Mouse (Mus musculus): ENCODE results near the gene Lrrfip1. TPM values are rescaled to one million over a fixed set of nuclear protein-coding genes. Genes with fewer than 3 reads are reported as not detected.

The Lrrfip1 gene
- polyA plus RNA-seq, 1 experiment from 2014 or later = 50.8 TPM

GRCm38 (mm10) chr1:91095258-91095657 lies 96.7 kb downstream of the Lrrfip1 start:
- Histone ChIP-seq H3K9ac (replicated peaks; ENCODE audit: low read length) (no peak overlapping the region), H3K4me1 (ENCODE audit: insufficient read depth, low read length) (peaks cover 28% of the 10 kb centered on the region), H3K36me3 (ENCODE audit: insufficient read depth, low read length) (no peaks in the 10 kb centered on the region), H3K27ac (ENCODE audit: low read length) (peak overlapping the region; percentile 44; the same call in 1 of the 2 replicates), H3K4me3 (ENCODE audit: low read length) (no peak overlapping the region), H3K9me3 (ENCODE audit: low read length) (no peaks in the 10 kb centered on the region), H3K27me3 (ENCODE audit: insufficient read depth, low read length) (no peaks in the 10 kb centered on the region), H3K4me2 (replicated peaks; ENCODE audit: low read depth, low read length) (no peak overlapping the region)
- ATAC-seq (ENCODE audit: low FRiP score, low TSS enrichment) = no peak
- WGBS = 69% methylated on average over 3 of the region's 3 CpGs

- H3K27ac ChIP-seq (ENCODE audit: low read length) = peak overlapping the region; percentile 44
- peaks cover 28% of the 10 kb centered on the region for H3K4me1 ChIP-seq (ENCODE audit: insufficient read depth, low read length)
- no peak for ATAC-seq (ENCODE audit: low FRiP score, low TSS enrichment)
- no peaks in the 10 kb centered on the region for H3K9me3 ChIP-seq (ENCODE audit: low read length)
- H3K4me2 ChIP-seq (replicated peaks; ENCODE audit: low read depth, low read length) = no peak overlapping the region
- WGBS = 22% methylated on average over 1 of the region's 1 CpGs
- H3K4me3 ChIP-seq (ENCODE audit: low read length) = no peak overlapping the region
- no peaks in the 10 kb centered on the region for H3K36me3 ChIP-seq (ENCODE audit: insufficient read depth, low read length)
- no peak overlapping the region for H3K9ac ChIP-seq (replicated peaks; ENCODE audit: low read length)
- H3K27me3 ChIP-seq (ENCODE audit: insufficient read depth, low read length) = no peaks in the 10 kb centered on the region
Measured at GRCm38 (mm10) chr1:91095853-91096252, 97.3 kb downstream of the Lrrfip1 start.

GRCm38 (mm10) chr1:91096490-91096889 lies 98.0 kb downstream of the Lrrfip1 start:
- no peak for ATAC-seq (ENCODE audit: low FRiP score, low TSS enrichment)
- Histone ChIP-seq H3K27me3 (ENCODE audit: insufficient read depth, low read length) (no peaks in the 10 kb centered on the region), H3K27ac (ENCODE audit: low read length) (peak overlapping the region; percentile 37), H3K36me3 (ENCODE audit: insufficient read depth, low read length) (no peaks in the 10 kb centered on the region), H3K4me2 (replicated peaks; ENCODE audit: low read depth, low read length) (no peak overlapping the region), H3K9ac (replicated peaks; ENCODE audit: low read length) (no peak overlapping the region), H3K4me1 (ENCODE audit: insufficient read depth, low read length) (peaks cover 26% of the 10 kb centered on the region), H3K4me3 (ENCODE audit: low read length) (no peak overlapping the region), H3K9me3 (ENCODE audit: low read length) (no peaks in the 10 kb centered on the region)
- 69% methylated on average over 5 of the region's 5 CpGs for WGBS

GRCm38 (mm10) chr1:91097283-91097834 lies 98.8 kb downstream of the Lrrfip1 start:
- no peaks in the 10 kb centered on the region for H3K36me3 ChIP-seq (ENCODE audit: insufficient read depth, low read length)
- H3K4me1 ChIP-seq (ENCODE audit: insufficient read depth, low read length) = peaks cover 25% of the 10 kb centered on the region
- no peak overlapping the region for H3K4me2 ChIP-seq (replicated peaks; ENCODE audit: low read depth, low read length)
- WGBS = 88% methylated on average over 11 of the region's 11 CpGs
- no peak for ATAC-seq (ENCODE audit: low FRiP score, low TSS enrichment)
- H3K27ac ChIP-seq (ENCODE audit: low read length) = no peak overlapping the region
- H3K4me3 ChIP-seq (ENCODE audit: low read length) = no peak overlapping the region
- H3K9me3 ChIP-seq (ENCODE audit: low read length) = no peaks in the 10 kb centered on the region
- no peak overlapping the region for H3K9ac ChIP-seq (replicated peaks; ENCODE audit: low read length)
- no peaks in the 10 kb centered on the region for H3K27me3 ChIP-seq (ENCODE audit: insufficient read depth, low read length)

- H3K27me3 ChIP-seq (ENCODE audit: insufficient read depth, low read length) = no peaks in the 10 kb centered on the region
- no peak overlapping the region for H3K4me3 ChIP-seq (ENCODE audit: low read length)
- no peak overlapping the region for H3K9ac ChIP-seq (replicated peaks; ENCODE audit: low read length)
- no peaks in the 10 kb centered on the region for H3K9me3 ChIP-seq (ENCODE audit: low read length)
- ATAC-seq (ENCODE audit: low FRiP score, low TSS enrichment) = peak; percentile 71
- H3K27ac ChIP-seq (ENCODE audit: low read length) = no peak overlapping the region
- 9% methylated on average over 6 of the region's 6 CpGs for WGBS
- H3K4me1 ChIP-seq (ENCODE audit: insufficient read depth, low read length) = peaks cover 25% of the 10 kb centered on the region
- H3K4me2 ChIP-seq (replicated peaks; ENCODE audit: low read depth, low read length) = no peak overlapping the region
- H3K36me3 ChIP-seq (ENCODE audit: insufficient read depth, low read length) = peaks cover 6% of the 10 kb centered on the region; the same call in 1 of the 2 replicates
Measured at GRCm38 (mm10) chr1:91098887-91099286, 100.3 kb downstream of the Lrrfip1 start.

- H3K4me3 ChIP-seq (ENCODE audit: low read length) = no peak overlapping the region
- no peak for ATAC-seq (ENCODE audit: low FRiP score, low TSS enrichment)
- 80% methylated on average over 11 of the region's 11 CpGs for whole genome bisulfite sequencing
Measured at GRCm38 (mm10) chr1:91101709-91102440, 103.3 kb downstream of the Lrrfip1 start.

GRCm38 (mm10) chr1:91103366-91103983 lies 104.9 kb downstream of the Lrrfip1 start:
- ATAC-seq (ENCODE audit: low FRiP score, low TSS enrichment) = no peak
- Histone ChIP-seq H3K36me3 (ENCODE audit: insufficient read depth, low read length) (peaks cover 24% of the 10 kb centered on the region), H3K9ac (replicated peaks; ENCODE audit: low read length) (no peak overlapping the region), H3K27me3 (ENCODE audit: insufficient read depth, low read length) (no peaks in the 10 kb centered on the region), H3K9me3 (ENCODE audit: low read length) (no peaks in the 10 kb centered on the region), H3K27ac (ENCODE audit: low read length) (no peak overlapping the region), H3K4me1 (ENCODE audit: insufficient read depth, low read length) (peaks cover 4% of the 10 kb centered on the region; the same call in 1 of the 2 replicates), H3K4me3 (ENCODE audit: low read length) (no peak overlapping the region), H3K4me2 (replicated peaks; ENCODE audit: low read depth, low read length) (no peak overlapping the region)
- 91% methylated on average over 15 of the region's 15 CpGs for WGBS

More at GRCm38 (mm10) chr1:91101709-91102440, 103.3 kb downstream of the Lrrfip1 start:
- H3K27me3 ChIP-seq (ENCODE audit: insufficient read depth, low read length) = no peaks in the 10 kb centered on the region
- H3K4me1 ChIP-seq (ENCODE audit: insufficient read depth, low read length) = peaks cover 4% of the 10 kb centered on the region; the same call in 1 of the 2 replicates
- H3K9ac ChIP-seq (replicated peaks; ENCODE audit: low read length) = no peak overlapping the region
- peaks cover 19% of the 10 kb centered on the region for H3K36me3 ChIP-seq (ENCODE audit: insufficient read depth, low read length)
- no peak overlapping the region for H3K4me2 ChIP-seq (replicated peaks; ENCODE audit: low read depth, low read length)
- H3K9me3 ChIP-seq (ENCODE audit: low read length) = no peaks in the 10 kb centered on the region
- no peak overlapping the region for H3K27ac ChIP-seq (ENCODE audit: low read length)

GRCm38 (mm10) chr1:91107548-91107947 lies 109.0 kb downstream of the Lrrfip1 start:
- Histone ChIP-seq H3K27ac (ENCODE audit: low read length) (no peak overlapping the region), H3K4me3 (ENCODE audit: low read length) (no peak overlapping the region), H3K9me3 (ENCODE audit: low read length) (no peaks in the 10 kb centered on the region), H3K36me3 (ENCODE audit: insufficient read depth, low read length) (peaks cover 30% of the 10 kb centered on the region), H3K9ac (replicated peaks; ENCODE audit: low read length) (no peak overlapping the region), H3K4me1 (ENCODE audit: insufficient read depth, low read length) (no peaks in the 10 kb centered on the region), H3K27me3 (ENCODE audit: insufficient read depth, low read length) (no peaks in the 10 kb centered on the region), H3K4me2 (replicated peaks; ENCODE audit: low read depth, low read length) (no peak overlapping the region)
- WGBS = 78% methylated on average over 5 of the region's 5 CpGs
- no peak for ATAC-seq (ENCODE audit: low FRiP score, low TSS enrichment)

GRCm38 (mm10) chr1:91109302-91109701 lies 110.8 kb downstream of the Lrrfip1 start:
- H3K36me3 ChIP-seq (ENCODE audit: insufficient read depth, low read length) = peaks cover 25% of the 10 kb centered on the region
- H3K4me2 ChIP-seq (replicated peaks; ENCODE audit: low read depth, low read length) = no peak overlapping the region
- WGBS = 50% methylated on average over 4 of the region's 4 CpGs
- ATAC-seq (ENCODE audit: low FRiP score, low TSS enrichment) = no peak
- H3K4me1 ChIP-seq (ENCODE audit: insufficient read depth, low read length) = no peaks in the 10 kb centered on the region
- no peak overlapping the region for H3K9ac ChIP-seq (replicated peaks; ENCODE audit: low read length)
- H3K4me3 ChIP-seq (ENCODE audit: low read length) = no peak overlapping the region
- no peaks in the 10 kb centered on the region for H3K27me3 ChIP-seq (ENCODE audit: insufficient read depth, low read length)
- no peak overlapping the region for H3K27ac ChIP-seq (ENCODE audit: low read length)
- no peaks in the 10 kb centered on the region for H3K9me3 ChIP-seq (ENCODE audit: low read length)

GRCm38 (mm10) chr1:91112171-91112570 lies 113.6 kb downstream of the Lrrfip1 start:
- WGBS = 94% methylated on average over 14 of the region's 14 CpGs
- H3K27ac ChIP-seq (ENCODE audit: low read length) = no peak overlapping the region
- H3K9me3 ChIP-seq (ENCODE audit: low read length) = no peaks in the 10 kb centered on the region
- no peaks in the 10 kb centered on the region for H3K4me1 ChIP-seq (ENCODE audit: insufficient read depth, low read length)
- H3K4me3 ChIP-seq (ENCODE audit: low read length) = no peak overlapping the region
- H3K27me3 ChIP-seq (ENCODE audit: insufficient read depth, low read length) = no peaks in the 10 kb centered on the region
- no peak overlapping the region for H3K9ac ChIP-seq (replicated peaks; ENCODE audit: low read length)
- H3K36me3 ChIP-seq (ENCODE audit: insufficient read depth, low read length) = peaks cover 25% of the 10 kb centered on the region
- no peak for ATAC-seq (ENCODE audit: low FRiP score, low TSS enrichment)
- no peak overlapping the region for H3K4me2 ChIP-seq (replicated peaks; ENCODE audit: low read depth, low read length)

All from kidney, embryonic 16.5 days (tissue).